Mouse (Mus musculus): Measurements from ENCODE around the gene Cdkl1.

Gene Cdkl1

GRCm38 (mm10) chr12:69724018-69724710, 66.9 kb downstream of the Cdkl1 start:
- ChIA-PET POLR2A (interaction anchor here in 3 of 4 experiments (0.6 to 3.9 kb wide), 33 partner anchors 10 to 1101 kb away, joined by 3 to 32 read pairs (median 4); partner anchors contain the start of genes Map4k5 (in 2 of the 3), Rps29 (in 2 of the 3), Cdkl1 (in 1 of the 3) and Frmd6 (in 1 of the 3)), CTCF (interaction anchor here in 1 of 4 experiments (2.1 kb wide), 1 partner anchor 10 kb away, joined by 5 read pairs; no protein-coding TSS in a partner anchor)

DNA sequence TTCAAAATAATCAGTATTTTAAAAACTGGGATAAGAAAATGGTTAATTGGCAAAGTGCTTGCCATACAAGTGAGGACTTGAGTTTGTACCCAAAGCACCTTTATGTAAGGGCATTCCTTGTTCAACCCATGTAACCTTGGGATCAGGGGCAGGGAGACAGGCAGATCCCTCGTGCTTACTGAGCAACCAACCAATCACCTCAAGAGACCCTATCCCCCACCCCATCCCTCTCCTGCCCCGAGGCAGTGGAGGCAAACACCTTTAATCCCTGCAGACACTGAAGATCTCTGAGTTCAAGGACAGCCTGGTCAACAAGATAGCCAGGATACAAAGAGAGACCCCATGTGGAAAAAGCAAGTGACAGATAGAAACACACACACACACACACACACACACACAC, 67.7 kb downstream of the Cdkl1 start:
- ChIA-PET CTCF (no interaction called here), POLR2A (interaction anchor here in 3 of 4 experiments (0.6 to 3.9 kb wide), 10 partner anchors 9 to 1102 kb away, joined by 3 to 32 read pairs (median 4); partner anchors contain the start of gene Frmd6 (in 1 of the 3))

DNA sequence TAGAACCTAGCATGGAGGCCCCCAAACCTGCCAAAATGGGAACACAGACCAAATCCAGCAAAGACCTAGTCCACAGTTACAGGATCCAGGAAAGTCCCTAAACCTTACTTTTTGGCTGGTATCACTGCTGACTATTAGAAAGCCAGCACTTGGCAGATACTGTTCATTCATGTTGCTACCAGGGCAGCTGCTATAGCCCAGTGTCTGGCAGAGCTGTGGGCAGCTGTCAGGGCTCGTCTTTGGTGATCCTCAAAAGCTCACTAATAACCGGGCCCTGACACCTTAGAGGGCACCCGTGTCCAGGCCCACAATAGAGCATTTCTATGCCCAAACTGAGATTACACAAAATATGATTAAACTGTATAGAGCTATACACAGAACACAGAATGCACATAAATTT, 68.2 kb downstream of the Cdkl1 start:
- ChIA-PET POLR2A (interaction anchor here in 1 of 4 experiments (0.8 kb wide), 1 partner anchor 11 kb away, joined by 3 read pairs; no protein-coding TSS in a partner anchor), CTCF (no interaction called here)

DNA sequence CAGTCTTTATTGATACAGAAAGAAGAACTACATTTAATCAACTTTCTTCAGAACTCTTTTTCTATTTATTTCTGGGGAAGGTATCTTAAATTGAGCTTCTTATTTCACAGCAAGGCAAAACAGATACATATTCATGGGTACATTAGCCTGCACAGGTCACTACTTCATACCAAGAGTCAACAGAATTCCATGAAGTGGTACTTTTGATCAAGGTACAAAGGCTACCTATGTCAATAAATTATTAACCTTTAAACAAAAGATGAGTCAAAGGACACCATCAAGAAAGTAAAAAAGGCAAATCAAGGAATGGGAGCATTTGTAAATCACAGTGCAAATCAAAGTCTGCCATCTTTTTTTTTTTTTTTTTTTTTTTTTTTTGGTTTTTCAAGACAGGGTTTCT, 77.4 kb downstream of the Cdkl1 start:
- CTCF ChIA-PET: no interaction called here
- POLR2A ChIA-PET: interaction anchor here in 2 of 4 experiments (0.9 to 5.0 kb wide), 6 partner anchors 12 to 47 kb away, joined by 3 to 32 read pairs (median 3); partner anchors contain the start of genes Atp5s (in 2 of the 2) and L2hgdh (in 2 of the 2)

- POLR2A ChIA-PET: interaction anchor here in 1 of 4 experiments (0.6 kb wide), 1 partner anchor 63 kb away, joined by 4 read pairs; no protein-coding TSS in a partner anchor
- CTCF ChIA-PET: no interaction called here
Measured at GRCm38 (mm10) chr12:69704799-69705458, 86.1 kb downstream of the Cdkl1 start.

- CTCF ChIA-PET: interaction anchor here in 1 of 4 experiments (0.6 kb wide), 1 partner anchor 429 kb away, joined by 5 read pairs; no protein-coding TSS in a partner anchor
- POLR2A ChIA-PET: no interaction called here
Measured at GRCm38 (mm10) chr12:69698352-69698751, 92.7 kb downstream of the Cdkl1 start.

Data from embryonic stem cell, embryonic (primary cell).